Mouse (Mus musculus) liver, embryonic 12.5 days (tissue): ENCODE measurements around the gene Syngr2. TPM values are rescaled to one million over a fixed set of nuclear protein-coding genes. Genes with fewer than 3 reads are reported as not detected.
"Not testable (repeated sequence)": the region's sequence is repeated elsewhere in the genome, so short reads cannot be mapped to it uniquely, and the experiment has no call there.

ENCODE experiments used
- ATAC-seq: fragments of 200-750 bp; cut with Nextera tagmentation; 2 replicates; pipeline ENCODE4 v1.8.0; 2017; ENCODE audit warnings: moderate number of reproducible peaks, mild to moderate bottlenecking, moderate library complexity
- H3K27ac ChIP-seq: fragments of 300-500 bp; sonication (generic); 2 replicates; pipeline ENCODE4 v1.5.1; 2016; ENCODE audit warnings: mild to moderate bottlenecking
- H3K27me3 ChIP-seq: fragments of 300-500 bp; sonication (generic); replicated peaks from 2 replicates; pipeline ENCODE4 v1.6.1; 2016; ENCODE audit warnings: mild to moderate bottlenecking, moderate library complexity
- H3K36me3 ChIP-seq: fragments of 300-500 bp; sonication (generic); 2 replicates; pipeline ENCODE4 v1.6.1; 2016; ENCODE audit warnings: mild to moderate bottlenecking, moderate library complexity
- H3K4me1 ChIP-seq: fragments of 300-500 bp; sonication (generic); 2 replicates; pipeline ENCODE4 v1.6.1; 2016
- H3K4me2 ChIP-seq: fragments of 300-500 bp; sonication (generic); 2 replicates; pipeline ENCODE4 v1.6.1; 2016; ENCODE audit warnings: mild to moderate bottlenecking, moderate library complexity
- H3K4me3 ChIP-seq: fragments of 300-500 bp; sonication (generic); 2 replicates; pipeline ENCODE4 v1.5.1; 2016; ENCODE audit warnings: mild to moderate bottlenecking, moderate library complexity
- H3K9ac ChIP-seq: fragments of 300-500 bp; sonication (generic); 2 replicates; pipeline ENCODE4 v1.6.1; 2016; ENCODE audit warnings: mild to moderate bottlenecking, moderate library complexity
- H3K9me3 ChIP-seq: fragments of 300-500 bp; sonication (generic); replicated peaks from 2 replicates; pipeline ENCODE4 v1.6.1; 2016; ENCODE audit warnings: mild to moderate bottlenecking, moderate library complexity
- WGBS: fragments of 180-500 bp; shearing (Covaris S2); methylation state at CpG from one replicate; pipeline ENCODE4 v1.1.7; 2016; ENCODE audit not compliant: insufficient replicate concordance; 5-methylcytosine and 5-hydroxymethylcytosine counted together
- polyA plus RNA-seq: library from polyadenylated mRNA; unstranded; fragments of >200 nt; fragmentation: Nextera tagmentation; extraction: Ambion mirVana; gene quantifications from 2 replicates; pipeline ENCODE4 v1.2.1, GENCODE M21; 2016

The Syngr2 gene
- polyA plus RNA-seq, 1 experiment from 2014 or later = 66.4 TPM

DNA sequence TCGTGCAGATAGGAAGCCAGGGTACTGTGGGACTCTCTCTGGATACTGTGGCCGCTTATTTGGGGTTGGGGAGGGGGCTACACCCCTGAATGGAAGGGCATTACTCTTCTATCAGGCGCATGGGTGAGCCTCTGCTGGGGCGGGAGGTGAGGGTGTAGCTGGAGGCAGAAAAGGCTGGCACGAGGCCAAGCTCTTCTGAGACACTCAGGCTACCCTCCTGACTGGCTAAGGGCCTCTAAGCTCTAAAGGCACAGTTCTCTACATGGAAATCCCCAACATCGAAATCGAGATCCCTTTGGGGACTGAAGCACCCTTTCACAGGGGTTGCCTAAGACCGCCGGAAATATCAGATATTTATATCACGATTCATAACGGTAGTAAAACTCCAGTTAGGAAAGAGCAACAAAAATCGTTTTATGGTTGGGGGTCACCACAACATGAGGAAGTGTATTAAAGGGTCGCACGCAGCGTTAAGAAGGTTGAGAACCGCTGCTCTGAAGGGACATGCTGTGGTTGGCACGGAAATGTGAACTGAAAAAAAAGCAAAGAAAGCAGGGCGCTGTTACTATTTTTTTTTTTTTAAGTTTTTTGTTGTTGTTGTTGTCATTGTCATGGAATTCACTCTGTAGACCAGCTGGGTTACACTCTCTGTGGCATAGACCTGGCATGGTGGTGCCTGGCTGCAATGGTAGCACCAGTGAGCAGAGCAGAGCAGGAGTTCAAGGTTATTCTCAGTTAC is 18.9 kb downstream of the Syngr2 start:
- Histone ChIP-seq H3K9ac (peak overlapping the region; percentile 23; the same call in 1 of the 2 replicates), H3K4me3 (no peak overlapping the region), H3K27ac (peak overlapping the region; percentile 87), H3K4me2 (peak overlapping the region; percentile 82), H3K36me3 (peaks cover 11% of the 10 kb centered on the region), H3K4me1 (peaks cover 91% of the 10 kb centered on the region), H3K27me3 (no peaks in the 10 kb centered on the region), H3K9me3 (no peaks in the 10 kb centered on the region)
- ATAC-seq = no peak
- WGBS = 56% methylated on average over 18 of the region's 18 CpGs

GRCm38 (mm10) chr11:117828888-117829604 is 19.6 kb downstream of the Syngr2 start:
- H3K4me3 ChIP-seq = no peak overlapping the region

GRCm38 (mm10) chr11:117829671-117830215 is 20.3 kb downstream of the Syngr2 start:
- ATAC-seq = no peak
- H3K4me3 ChIP-seq = no peak overlapping the region
- no peaks in the 10 kb centered on the region for H3K27me3 ChIP-seq
- no peaks in the 10 kb centered on the region for H3K9me3 ChIP-seq
- H3K9ac ChIP-seq = peak overlapping the region; percentile 23; the same call in 1 of the 2 replicates
- no peaks in the 10 kb centered on the region for H3K36me3 ChIP-seq
- peak overlapping the region; percentile 87 for H3K27ac ChIP-seq
- peaks cover 91% of the 10 kb centered on the region for H3K4me1 ChIP-seq
- WGBS = 64% methylated on average over 2 of the region's 2 CpGs
- peak overlapping the region; percentile 82 for H3K4me2 ChIP-seq

More at GRCm38 (mm10) chr11:117828888-117829604, 19.6 kb downstream of the Syngr2 start:
- H3K27ac ChIP-seq = peak overlapping the region; percentile 87
- H3K27me3 ChIP-seq = no peaks in the 10 kb centered on the region
- peak overlapping the region; percentile 23 for H3K9ac ChIP-seq
- WGBS = 13% methylated on average over 9 of the region's 9 CpGs
- H3K9me3 ChIP-seq = no peaks in the 10 kb centered on the region
- H3K36me3 ChIP-seq = peaks cover 3% of the 10 kb centered on the region
- H3K4me1 ChIP-seq = peaks cover 89% of the 10 kb centered on the region
- peak overlapping the region; percentile 82 for H3K4me2 ChIP-seq
- peak; percentile 43 for ATAC-seq

- Histone ChIP-seq H3K9ac (no peak overlapping the region), H3K27ac (peak overlapping the region; percentile 87), H3K27me3 (no peaks in the 10 kb centered on the region), H3K36me3 (no peaks in the 10 kb centered on the region), H3K4me3 (no peak overlapping the region), H3K4me2 (no peak overlapping the region), H3K4me1 (peaks cover 90% of the 10 kb centered on the region), H3K9me3 (no peaks in the 10 kb centered on the region)
- 68% methylated on average over 9 of the region's 9 CpGs for WGBS
- no peak for ATAC-seq
These were observed 20.9 kb downstream of the Syngr2 start for GRCm38 (mm10) chr11:117830401-117830800.

DNA sequence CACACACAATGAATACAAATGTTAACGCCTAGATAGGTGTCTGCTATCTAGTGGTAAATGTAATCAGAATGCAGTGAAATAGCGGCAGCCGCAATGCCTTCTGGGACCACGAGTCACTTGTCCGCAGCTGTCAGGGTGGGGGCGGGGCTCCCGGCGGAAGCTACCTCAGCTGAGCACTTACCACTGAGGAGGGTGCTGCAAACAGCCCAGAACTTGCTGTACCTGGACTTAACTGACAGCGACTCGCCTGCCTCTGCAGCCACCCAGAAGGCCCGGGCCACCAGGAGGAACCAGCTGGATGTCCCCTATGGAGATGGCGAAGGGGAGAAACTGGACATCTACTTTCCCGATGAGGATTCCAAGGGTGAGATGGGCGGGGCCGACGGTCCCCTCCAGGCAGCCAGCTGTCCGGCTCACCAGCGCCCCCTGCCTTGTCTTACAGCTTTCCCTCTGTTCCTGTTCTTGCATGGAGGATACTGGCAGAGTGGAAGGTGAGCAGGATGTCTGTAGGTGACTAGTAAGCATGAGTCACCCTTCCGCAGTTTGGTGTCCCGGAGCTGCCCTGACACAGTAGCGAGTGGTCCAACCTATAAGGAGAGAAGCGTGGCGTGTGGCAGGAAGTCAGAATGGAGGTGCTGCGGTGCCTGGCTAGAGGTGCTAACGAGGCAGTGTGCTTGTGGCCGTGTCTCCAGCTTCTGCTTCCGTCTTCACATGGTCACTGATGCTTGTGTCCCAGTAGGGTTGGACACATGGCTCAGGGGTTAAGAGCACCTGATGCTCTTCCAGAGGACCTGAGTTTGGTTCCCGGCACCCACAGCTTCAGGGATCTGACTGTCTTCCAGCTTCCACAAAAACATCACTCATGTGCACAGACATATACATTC is 22.9 kb downstream of the Syngr2 start:
- peak overlapping the region; percentile 70 for H3K4me2 ChIP-seq
- no peaks in the 10 kb centered on the region for H3K27me3 ChIP-seq
- no peaks in the 10 kb centered on the region for H3K36me3 ChIP-seq
- H3K4me1 ChIP-seq = peaks cover 92% of the 10 kb centered on the region
- peak overlapping the region; percentile 75 for H3K27ac ChIP-seq
- peak overlapping the region; percentile 53 for H3K4me3 ChIP-seq
- H3K9me3 ChIP-seq = no peaks in the 10 kb centered on the region
- peak; percentile 85 for ATAC-seq
- 11% methylated on average over 28 of the region's 28 CpGs for WGBS
- H3K9ac ChIP-seq = peak overlapping the region; percentile 39

GRCm38 (mm10) chr11:117833509-117833908 is 24.0 kb downstream of the Syngr2 start:
- 72% methylated on average over 6 of the region's 6 CpGs for WGBS
- H3K36me3 ChIP-seq, H3K9me3 ChIP-seq, H3K27me3 ChIP-seq, H3K4me3 ChIP-seq, H3K27ac ChIP-seq, H3K4me2 ChIP-seq, ATAC-seq, H3K9ac ChIP-seq: not testable (repeated sequence)
- H3K4me1 ChIP-seq = peaks cover 92% of the 10 kb centered on the region

DNA sequence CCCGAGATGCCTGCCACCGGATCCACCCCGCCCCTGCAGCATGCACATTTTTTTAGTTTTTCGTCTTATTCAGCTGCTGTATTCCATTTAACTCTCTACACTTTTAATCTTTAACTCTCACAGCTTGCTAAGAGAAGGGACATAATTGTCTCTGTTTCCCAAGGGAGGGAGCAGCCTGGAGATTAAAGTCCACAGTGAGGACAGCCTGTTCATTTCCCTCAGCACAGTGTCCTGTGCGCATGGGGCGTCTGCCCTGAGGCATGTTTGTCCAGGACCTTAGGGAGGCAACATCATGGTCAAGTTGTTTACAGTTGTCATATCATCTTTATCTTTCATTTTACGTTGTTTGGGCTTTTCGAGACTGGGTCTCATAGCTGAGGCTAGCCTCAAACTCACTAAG is 24.6 kb downstream of the Syngr2 start:
- H3K36me3 ChIP-seq = no peaks in the 10 kb centered on the region
- H3K9me3 ChIP-seq = no peaks in the 10 kb centered on the region
- H3K4me2 ChIP-seq = no peak overlapping the region
- peaks cover 92% of the 10 kb centered on the region for H3K4me1 ChIP-seq
- H3K4me3 ChIP-seq = no peak overlapping the region
- H3K9ac ChIP-seq = no peak overlapping the region
- no peaks in the 10 kb centered on the region for H3K27me3 ChIP-seq
- WGBS = 84% methylated on average over 8 of the region's 8 CpGs
- no peak overlapping the region for H3K27ac ChIP-seq
- no peak for ATAC-seq

DNA sequence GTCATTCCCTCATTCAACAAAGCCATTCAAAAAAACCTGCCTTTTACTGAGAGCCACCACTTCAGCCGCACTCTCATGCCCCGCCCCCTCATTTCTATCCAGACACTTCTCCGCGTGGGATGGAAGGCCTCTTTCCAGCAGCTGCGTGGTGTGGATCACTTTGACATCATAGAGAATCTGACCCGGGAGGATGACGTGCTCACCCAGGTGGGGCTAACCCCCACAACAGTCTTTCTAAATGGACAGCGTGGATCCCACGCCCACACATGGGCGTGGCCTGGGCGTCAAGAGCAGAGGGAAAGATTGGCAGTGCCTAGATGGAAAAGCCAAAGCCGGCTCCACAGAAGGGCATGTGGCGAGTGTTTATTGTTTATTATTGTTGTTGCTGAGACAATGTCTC is 26.8 kb downstream of the Syngr2 start:
- Histone ChIP-seq H3K4me2 (peak overlapping the region; percentile 59), H3K36me3 (no peaks in the 10 kb centered on the region), H3K9ac (no peak overlapping the region; the same call in 1 of the 2 replicates), H3K9me3 (no peaks in the 10 kb centered on the region), H3K27ac (peak overlapping the region; percentile 93), H3K4me1 (peaks cover 92% of the 10 kb centered on the region), H3K27me3 (no peaks in the 10 kb centered on the region), H3K4me3 (0 out of 2 replicates have a peak overlapping the region, but pooled peaks have one; percentile 3)
- ATAC-seq = no peak
- 25% methylated on average over 13 of the region's 13 CpGs for WGBS

DNA sequence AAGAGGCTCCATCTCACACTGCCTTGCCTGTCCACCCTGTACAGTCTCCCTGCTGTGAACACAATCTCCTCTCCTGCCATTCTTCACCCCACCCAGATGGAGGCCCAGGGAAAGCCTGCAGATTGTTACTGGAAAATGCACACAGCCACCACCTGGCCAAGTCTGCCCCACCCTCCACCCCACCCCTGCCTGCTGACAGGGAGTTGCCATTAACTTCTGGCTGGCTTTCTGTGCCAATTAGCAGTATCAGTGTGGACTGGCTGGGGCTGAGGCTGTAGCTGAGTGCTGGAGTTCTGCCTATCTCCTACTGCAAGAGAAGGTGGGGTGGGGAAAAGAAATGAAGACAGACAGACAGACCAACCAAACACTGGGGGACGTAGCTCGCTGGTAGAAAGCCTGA is 29.1 kb downstream of the Syngr2 start:
- Histone ChIP-seq H3K9me3 (no peaks in the 10 kb centered on the region), H3K4me1 (peaks cover 74% of the 10 kb centered on the region), H3K36me3 (no peaks in the 10 kb centered on the region), H3K27ac (peak overlapping the region; percentile 93), H3K4me3 (no peak overlapping the region), H3K9ac (peak overlapping the region; percentile 45), H3K27me3 (no peaks in the 10 kb centered on the region), H3K4me2 (peak overlapping the region; percentile 57)
- ATAC-seq = peak; percentile 98
- 31% methylated on average over 2 of the region's 2 CpGs for WGBS

GRCm38 (mm10) chr11:117839021-117839420 is 29.6 kb downstream of the Syngr2 start:
- 43% methylated on average over 1 of the region's 1 CpGs for WGBS
- ATAC-seq = no peak
- Histone ChIP-seq H3K36me3 (no peaks in the 10 kb centered on the region), H3K27me3 (no peaks in the 10 kb centered on the region), H3K4me1 (peaks cover 70% of the 10 kb centered on the region), H3K4me3 (no peak overlapping the region), H3K9ac (peak overlapping the region; percentile 45), H3K9me3 (no peaks in the 10 kb centered on the region), H3K27ac (peak overlapping the region; percentile 93), H3K4me2 (peak overlapping the region; percentile 57)

DNA sequence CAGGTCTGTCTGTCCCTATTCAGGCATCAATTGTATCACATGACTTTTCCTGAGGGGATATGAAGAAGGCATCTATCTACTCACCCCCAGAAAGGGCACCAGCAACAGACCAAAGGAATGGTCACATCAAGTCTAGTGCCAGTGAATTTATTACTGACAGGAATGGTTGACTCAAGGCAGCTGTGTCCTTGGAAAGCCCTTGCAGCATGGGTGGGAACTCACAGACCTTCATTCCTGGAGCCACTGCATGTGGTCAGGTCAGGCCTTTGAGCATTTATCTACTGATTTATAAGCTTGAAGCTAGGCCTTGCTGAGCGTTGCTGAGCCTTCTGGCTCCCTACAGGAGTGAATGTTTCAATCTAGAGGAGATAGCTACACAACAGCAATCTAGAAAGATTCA is 31.4 kb downstream of the Syngr2 start:
- H3K4me3 ChIP-seq = no peak overlapping the region
- no peak for ATAC-seq
- H3K27ac ChIP-seq = peak overlapping the region; percentile 57
- peak overlapping the region; percentile 37; the same call in 1 of the 2 replicates for H3K9ac ChIP-seq
- 59% methylated on average over 1 of the region's 1 CpGs for WGBS
- no peaks in the 10 kb centered on the region for H3K36me3 ChIP-seq
- H3K4me1 ChIP-seq = peaks cover 59% of the 10 kb centered on the region
- no peaks in the 10 kb centered on the region for H3K27me3 ChIP-seq
- no peak overlapping the region for H3K4me2 ChIP-seq
- no peaks in the 10 kb centered on the region for H3K9me3 ChIP-seq
